Mouse (Mus musculus) erythroblast, embryonic 14.5 days (primary cell): ENCODE data around the gene Prodh2.

Source experiments
- GATA1 ChIP-seq: IDR thresholded peaks from 2 replicates; pipeline ENCODE4 v1.6.1; 2012; ENCODE audit warnings: low read length, inconsistent platforms, mixed read lengths
- TAL1 ChIP-seq: IDR thresholded peaks from 3 replicates; pipeline ENCODE4 v1.6.1; 2012; ENCODE audit warnings: low read length, inconsistent platforms, mixed read lengths

DNA sequence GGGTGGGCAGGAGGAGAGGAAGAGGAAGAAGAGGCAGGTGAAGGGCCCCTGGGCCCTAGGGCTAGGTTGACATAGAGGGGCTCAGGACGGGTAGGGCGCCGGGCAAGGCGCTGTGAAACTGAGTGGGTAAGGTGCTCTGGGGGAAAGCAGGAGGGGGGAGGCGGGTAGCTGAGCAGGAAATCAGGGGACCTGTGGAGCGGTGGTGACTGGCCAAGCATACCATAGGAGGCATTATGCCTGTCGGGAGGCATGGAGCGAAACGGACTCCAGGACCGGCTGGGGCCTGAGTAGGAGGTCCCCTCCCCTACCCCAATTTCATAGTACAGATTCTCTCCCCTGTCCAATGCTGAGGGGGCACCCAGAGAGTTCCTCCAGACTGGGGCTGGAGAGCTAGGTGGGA is 29.4 kb downstream of the Prodh2 start:
- TF ChIP-seq TAL1 (no peak), GATA1 (no peak)
